Mouse (Mus musculus) erythroblast, embryonic 14.5 days (primary cell): ENCODE results near the gene Zfp46. TPM values are rescaled to one million over a fixed set of nuclear protein-coding genes. Genes with fewer than 3 reads are reported as not detected.

Source experiments
- H3K27me3 ChIP-seq: 2 replicates; pipeline ENCODE4 v1.6.1; 2012; ENCODE audit warnings: inconsistent platforms; ENCODE audit not compliant: control insufficient read depth
- H3K36me3 ChIP-seq: 2 replicates; pipeline ENCODE4 v1.6.1; 2012; ENCODE audit warnings: mild to moderate bottlenecking, inconsistent platforms; ENCODE audit not compliant: control insufficient read depth
- H3K4me1 ChIP-seq: 2 replicates; pipeline ENCODE4 v1.6.1; 2012; ENCODE audit warnings: inconsistent platforms; ENCODE audit not compliant: control insufficient read depth
- H3K4me3 ChIP-seq: replicated peaks from 2 replicates; pipeline ENCODE3; 2012; ENCODE audit warnings: moderate library complexity, mild to moderate bottlenecking, inconsistent platforms
- H3K9me3 ChIP-seq: 2 replicates; pipeline ENCODE4 v1.6.1; 2012; ENCODE audit warnings: low read length, inconsistent platforms, mixed read lengths; ENCODE audit not compliant: control insufficient read depth
- GATA1 ChIP-seq: IDR thresholded peaks from 2 replicates; pipeline ENCODE4 v1.6.1; 2012; ENCODE audit warnings: low read length, inconsistent platforms, mixed read lengths
- TAL1 ChIP-seq: IDR thresholded peaks from 3 replicates; pipeline ENCODE4 v1.6.1; 2012; ENCODE audit warnings: low read length, inconsistent platforms, mixed read lengths
- polyA plus RNA-seq: library from polyadenylated mRNA; stranded (reverse); fragments of >175 nt; gene quantifications from 2 replicates; pipeline ENCODE4 v1.2.3, GENCODE M21; 2012

The Zfp46 gene
- polyA plus RNA-seq, 1 experiment, result 0.27 TPM

- no peak overlapping the region for H3K4me3 ChIP-seq
- TF ChIP-seq GATA1, result no peak
- TF ChIP-seq TAL1, result no peak
- peaks cover 4% of the 10 kb centered on the region for H3K4me1 ChIP-seq
- no peaks in the 10 kb centered on the region; the same call in 1 of the 2 replicates for H3K36me3 ChIP-seq
- H3K27me3 ChIP-seq, result peaks cover 16% of the 10 kb centered on the region
- no peaks in the 10 kb centered on the region for H3K9me3 ChIP-seq
These were observed 23.8 kb upstream of the Zfp46 start for GRCm38 (mm10) chr4:136260491-136261180.

DNA sequence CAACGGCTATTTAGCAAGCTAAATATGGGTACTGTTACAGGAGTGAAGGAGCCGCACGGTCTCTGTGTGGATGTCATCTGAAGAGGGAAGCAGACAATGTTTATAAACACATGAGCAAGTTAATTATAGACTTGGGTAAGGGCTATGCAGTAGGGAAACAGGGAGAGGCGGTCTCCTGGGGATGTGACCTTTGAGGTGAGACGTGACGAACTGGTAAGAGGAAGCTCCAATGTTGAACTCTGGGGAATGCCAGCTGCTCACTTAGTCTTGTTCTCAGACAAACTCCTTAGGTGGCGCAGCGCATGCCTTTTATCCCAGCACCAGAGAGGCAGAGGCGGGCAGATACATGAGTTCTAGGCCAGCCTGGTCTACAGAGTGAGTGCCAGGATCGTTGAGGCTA is 22.6 kb upstream of the Zfp46 start:
- TF ChIP-seq GATA1, result no peak
- no peak for TF ChIP-seq TAL1

GRCm38 (mm10) chr4:136263555-136263954 is 20.9 kb upstream of the Zfp46 start:
- H3K4me1 ChIP-seq, result no peaks in the 10 kb centered on the region
- H3K27me3 ChIP-seq, result peaks cover 11% of the 10 kb centered on the region
- TF ChIP-seq GATA1 (no peak), TAL1 (no peak)
- no peaks in the 10 kb centered on the region for H3K9me3 ChIP-seq
- no peaks in the 10 kb centered on the region; the same call in 1 of the 2 replicates for H3K36me3 ChIP-seq
- no peak overlapping the region for H3K4me3 ChIP-seq

More for the DNA sequence above, 22.6 kb upstream of the Zfp46 start:
- Histone ChIP-seq H3K9me3 (no peaks in the 10 kb centered on the region), H3K36me3 (no peaks in the 10 kb centered on the region; the same call in 1 of the 2 replicates), H3K4me1 (no peaks in the 10 kb centered on the region), H3K4me3 (no peak overlapping the region), H3K27me3 (peaks cover 17% of the 10 kb centered on the region)

DNA sequence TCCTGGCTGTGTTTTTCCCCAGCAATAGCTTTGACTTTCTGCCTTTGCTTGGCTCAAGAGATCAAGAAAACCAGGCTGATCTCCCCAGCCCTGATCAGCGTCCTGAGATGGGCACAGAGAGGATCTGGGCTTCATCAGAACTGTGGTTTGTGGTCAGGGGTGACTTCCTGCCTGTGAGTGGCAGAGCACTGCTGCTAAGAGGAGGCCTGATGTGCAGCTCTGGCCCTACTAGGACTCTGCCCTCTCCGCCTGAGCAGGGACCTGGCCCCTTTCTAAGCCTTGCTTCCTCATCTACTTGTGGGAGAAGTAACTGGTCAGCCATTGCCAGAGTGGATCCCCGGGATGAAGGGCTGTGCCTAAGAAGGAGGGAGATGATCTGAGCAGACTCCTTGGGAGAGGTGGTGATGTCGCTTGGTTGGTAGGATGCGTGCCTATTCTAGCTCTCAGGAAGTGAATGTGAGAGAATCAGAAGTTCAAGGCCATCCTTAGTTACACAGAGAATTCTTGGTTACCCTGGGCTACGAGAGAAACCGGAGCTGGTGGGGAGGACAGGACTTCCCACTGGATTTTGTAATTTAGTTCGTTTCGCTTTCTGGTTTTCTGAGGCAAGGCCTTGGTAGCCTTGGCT is 17.7 kb upstream of the Zfp46 start:
- H3K27me3 ChIP-seq, result peaks cover 5% of the 10 kb centered on the region
- no peaks in the 10 kb centered on the region for H3K4me1 ChIP-seq
- H3K4me3 ChIP-seq, result no peak overlapping the region
- TF ChIP-seq GATA1 (no peak), TAL1 (no peak)
- H3K9me3 ChIP-seq, result no peaks in the 10 kb centered on the region
- H3K36me3 ChIP-seq, result no peaks in the 10 kb centered on the region

DNA sequence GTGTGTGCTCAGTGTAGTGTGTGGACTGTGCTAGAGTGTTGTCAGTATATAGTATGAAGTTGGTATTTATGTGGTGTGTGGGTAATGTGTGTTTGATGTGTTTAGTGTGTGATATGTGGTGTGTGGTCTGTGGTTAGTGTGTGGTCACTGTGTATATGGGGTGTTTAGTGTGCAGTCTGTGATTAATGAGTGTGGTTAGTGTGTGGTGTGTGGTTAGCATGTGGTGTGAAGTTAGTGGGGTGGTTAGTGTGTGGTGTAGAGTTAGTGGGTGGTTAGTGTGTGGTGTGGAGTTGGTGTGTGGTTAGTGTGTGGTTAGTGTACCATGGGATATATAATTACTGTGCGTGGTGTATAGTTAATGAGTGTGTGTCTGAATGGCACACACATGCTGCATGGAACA is 15.6 kb upstream of the Zfp46 start:
- TF ChIP-seq GATA1 (no peak), TAL1 (no peak)
- no peaks in the 10 kb centered on the region; the same call in 1 of the 2 replicates for H3K36me3 ChIP-seq

DNA sequence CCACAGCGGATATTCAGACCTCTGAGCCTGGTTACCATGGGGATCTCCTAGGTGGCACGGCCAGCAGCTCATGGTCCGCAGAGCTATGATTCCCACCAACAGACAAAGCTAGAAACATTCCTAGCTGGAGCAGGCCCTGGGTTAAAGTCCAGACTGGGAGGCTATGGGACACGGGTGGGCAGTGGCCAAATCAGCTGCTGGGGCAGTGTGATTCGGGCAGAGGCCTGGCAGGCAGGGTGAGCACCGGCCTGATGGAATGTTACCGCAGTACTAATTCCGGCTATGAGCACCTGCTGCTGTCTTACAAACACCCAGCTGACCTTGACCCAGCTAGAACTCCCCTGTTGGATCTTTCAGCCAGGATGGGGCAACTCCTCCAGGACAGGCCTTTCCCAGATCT is 13.8 kb upstream of the Zfp46 start:
- no peak overlapping the region for H3K4me3 ChIP-seq
- TF ChIP-seq GATA1, result no peak
- TF ChIP-seq TAL1, result no peak
- H3K4me1 ChIP-seq, result no peaks in the 10 kb centered on the region
- H3K36me3 ChIP-seq, result no peaks in the 10 kb centered on the region; the same call in 1 of the 2 replicates
- peaks cover 4% of the 10 kb centered on the region; the same call in 1 of the 2 replicates for H3K9me3 ChIP-seq
- H3K27me3 ChIP-seq, result peaks cover 5% of the 10 kb centered on the region; the same call in 1 of the 2 replicates

More for the DNA sequence above, 15.6 kb upstream of the Zfp46 start:
- Histone ChIP-seq H3K4me3 (no peak overlapping the region), H3K9me3 (peaks cover 4% of the 10 kb centered on the region; the same call in 1 of the 2 replicates), H3K27me3 (peaks cover 8% of the 10 kb centered on the region), H3K4me1 (no peaks in the 10 kb centered on the region)

DNA sequence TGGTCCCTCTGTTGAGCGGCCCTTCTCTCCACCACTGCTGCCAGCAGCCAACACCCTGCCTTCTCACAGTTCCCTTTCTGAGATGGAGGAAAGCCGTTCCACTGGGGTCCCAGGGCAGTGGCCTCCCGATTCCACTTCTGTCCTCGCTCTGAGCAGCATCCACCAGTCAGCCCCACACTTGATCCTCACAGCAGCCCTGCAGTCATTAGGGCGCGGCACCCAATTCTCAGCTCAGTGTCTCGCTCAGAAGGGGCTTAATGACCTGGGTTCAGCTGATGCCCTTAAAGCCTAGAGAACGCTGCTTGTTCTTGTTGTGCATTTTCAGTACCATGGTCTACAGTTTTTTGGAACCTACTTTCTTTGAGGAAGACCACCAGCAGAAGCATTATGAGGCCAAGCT is 3.4 kb upstream of the Zfp46 start:
- TF ChIP-seq TAL1 (no peak), GATA1 (no peak)
- Histone ChIP-seq H3K36me3 (no peaks in the 10 kb centered on the region), H3K27me3 (peaks cover 20% of the 10 kb centered on the region), H3K4me3 (no peak overlapping the region), H3K4me1 (peaks cover 13% of the 10 kb centered on the region), H3K9me3 (no peaks in the 10 kb centered on the region)

GRCm38 (mm10) chr4:136281611-136282010 is 2.9 kb upstream of the Zfp46 start:
- peaks cover 19% of the 10 kb centered on the region for H3K4me1 ChIP-seq
- H3K9me3 ChIP-seq, result no peaks in the 10 kb centered on the region
- H3K36me3 ChIP-seq, result no peaks in the 10 kb centered on the region
- peaks cover 16% of the 10 kb centered on the region for H3K27me3 ChIP-seq
- TF ChIP-seq GATA1, result no peak
- no peak for TF ChIP-seq TAL1
- no peak overlapping the region for H3K4me3 ChIP-seq

GRCm38 (mm10) chr4:136282621-136283480 is 1.6 kb upstream of the Zfp46 start:
- no peak overlapping the region for H3K4me3 ChIP-seq
- H3K27me3 ChIP-seq, result peaks cover 12% of the 10 kb centered on the region
- H3K9me3 ChIP-seq, result no peaks in the 10 kb centered on the region
- TF ChIP-seq TAL1 (no peak), GATA1 (no peak)
- H3K4me1 ChIP-seq, result peaks cover 28% of the 10 kb centered on the region
- H3K36me3 ChIP-seq, result peaks cover 6% of the 10 kb centered on the region
